Comparison of ENCODE assay signal across 8 mouse cellular contexts in the genomic region with DNA sequence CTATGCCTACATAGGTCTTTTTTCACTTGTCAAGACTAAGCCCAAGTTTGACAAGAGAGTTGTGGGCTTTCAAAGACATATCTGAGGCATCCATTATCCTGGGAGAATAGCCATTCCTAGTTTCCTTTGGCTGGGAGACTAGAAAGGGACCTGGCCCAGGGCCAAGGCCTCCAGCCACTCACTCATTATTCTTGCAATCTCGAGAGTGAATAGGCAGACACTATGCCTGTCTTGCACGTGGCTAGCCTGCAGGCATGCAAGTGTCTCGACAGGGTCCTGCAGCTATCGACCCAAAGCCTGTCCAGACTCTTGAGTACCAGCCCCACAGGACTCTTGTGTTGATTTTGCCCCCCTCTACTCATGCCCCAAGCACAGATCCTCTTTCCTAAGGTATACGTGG.
A peak's percentile ranks its signal among the peaks of the same experiment; 100 is the strongest.
DNase-seq lines count a peak whose midpoint lies in the region; ATAC-seq and TF ChIP-seq lines count a peak whose summit lies in the region.

No protein-coding gene starts in this region.

- no peaks in the 10 kb centered on the region for H3K9me3 ChIP-seq in midbrain, embryonic 10.5 days (replicated peaks)
- H3K9me3 ChIP-seq in midbrain, embryonic 16.5 days (replicated peaks; ENCODE audit: control insufficient read depth, low read length, poor library complexity, severe bottlenecking), result no peaks in the 10 kb centered on the region
- H3K9me3 ChIP-seq in intestine, embryonic 16.5 days (ENCODE audit: control insufficient read depth, low read length), result no peaks in the 10 kb centered on the region
- H3K9me3 ChIP-seq in stomach, embryonic 14.5 days (ENCODE audit: control insufficient read depth, low read depth, low read length), result no peaks in the 10 kb centered on the region

- H3K4me1 ChIP-seq in midbrain, embryonic 10.5 days, result peaks cover 19% of the 10 kb centered on the region
- H3K4me1 ChIP-seq in midbrain, embryonic 16.5 days (ENCODE audit: control insufficient read depth, insufficient read depth, low read length), result peaks cover 3% of the 10 kb centered on the region; the same call in 1 of the 2 replicates
- peaks cover 33% of the 10 kb centered on the region for H3K4me1 ChIP-seq in intestine, embryonic 16.5 days (ENCODE audit: control insufficient read depth, insufficient read depth, low read length)
- peaks cover 41% of the 10 kb centered on the region for H3K4me1 ChIP-seq in stomach, embryonic 14.5 days (ENCODE audit: control insufficient read depth, insufficient read depth, low read length)

- H3K36me3 ChIP-seq in midbrain, embryonic 10.5 days, result peaks cover 11% of the 10 kb centered on the region
- H3K36me3 ChIP-seq in midbrain, embryonic 16.5 days (ENCODE audit: control insufficient read depth, insufficient read depth, low read length), result no peaks in the 10 kb centered on the region
- H3K36me3 ChIP-seq in intestine, embryonic 16.5 days (ENCODE audit: control insufficient read depth, insufficient read depth, low read length), result no peaks in the 10 kb centered on the region
- H3K36me3 ChIP-seq in stomach, embryonic 14.5 days (ENCODE audit: control insufficient read depth, insufficient read depth, low read length), result peaks cover 36% of the 10 kb centered on the region

- no peak for ATAC-seq in midbrain, embryonic 16.5 days
- peak; percentile 27 for ATAC-seq in intestine, embryonic 16.5 days
- ATAC-seq in stomach, embryonic 14.5 days (ENCODE audit: insufficient number of reproducible peaks, insufficient read depth, low FRiP score, low read depth), result no peak

- DNase-seq in adrenal gland, adult 2 months, result peak; percentile 73
- DNase-seq in adrenal gland, postnatal 4 days (ENCODE audit: low spot score in 2 of 2), result no peak
- DNase-seq in midbrain, embryonic 10.5 days (ENCODE audit: low spot score), result no peak
- DNase-seq in left cerebral cortex, adult 2 months (ENCODE audit: extremely low spot score in 1 of 2, low spot score in 2 of 2), result no peak
- DNase-seq in thymus, postnatal 14 days, result no peak

- no peak overlapping the region for H3K4me2 ChIP-seq in midbrain, embryonic 16.5 days (ENCODE audit: low read length)
- no peak overlapping the region for H3K4me2 ChIP-seq in intestine, embryonic 16.5 days (ENCODE audit: low read depth, low read length)
- H3K4me2 ChIP-seq in stomach, embryonic 14.5 days (replicated peaks; ENCODE audit: low read depth, low read length), result no peak overlapping the region

- WGBS in midbrain, embryonic 10.5 days, result 67% methylated on average over 5 of the region's 5 CpGs
- WGBS in midbrain, embryonic 16.5 days, result 17% methylated on average over 5 of the region's 5 CpGs
- WGBS in intestine, embryonic 16.5 days, result 31% methylated on average over 5 of the region's 5 CpGs
- 26% methylated on average over 5 of the region's 5 CpGs for WGBS in stomach, embryonic 14.5 days

- intact Hi-C loops in left cerebral cortex, adult 2 months (cut with DNase I), result no loop called here

- no peak overlapping the region for H3K9ac ChIP-seq in midbrain, embryonic 16.5 days (ENCODE audit: low read depth, low read length)
- H3K9ac ChIP-seq in intestine, embryonic 16.5 days (ENCODE audit: low read depth, low read length), result no peak overlapping the region
- H3K9ac ChIP-seq in stomach, embryonic 14.5 days (replicated peaks; ENCODE audit: low read depth, low read length), result no peak overlapping the region

- no peaks in the 10 kb centered on the region for H3K27me3 ChIP-seq in midbrain, embryonic 10.5 days (ENCODE audit: low read depth, poor library complexity, severe bottlenecking)
- H3K27me3 ChIP-seq in midbrain, embryonic 16.5 days (ENCODE audit: control insufficient read depth, insufficient read depth, low read depth, low read length), result no peaks in the 10 kb centered on the region
- H3K27me3 ChIP-seq in intestine, embryonic 16.5 days (replicated peaks; ENCODE audit: control insufficient read depth, insufficient read depth, low read length), result no peaks in the 10 kb centered on the region
- no peaks in the 10 kb centered on the region for H3K27me3 ChIP-seq in stomach, embryonic 14.5 days (ENCODE audit: control insufficient read depth, insufficient read depth, low read length)

- H3K4me3 ChIP-seq in midbrain, embryonic 10.5 days, result no peak overlapping the region
- no peak overlapping the region for H3K4me3 ChIP-seq in midbrain, embryonic 16.5 days (ENCODE audit: low read depth, low read length)
- H3K4me3 ChIP-seq in intestine, embryonic 16.5 days (ENCODE audit: low read length), result no peak overlapping the region
- H3K4me3 ChIP-seq in stomach, embryonic 14.5 days (ENCODE audit: low read depth, low read length), result no peak overlapping the region
- no peak overlapping the region for H3K4me3 ChIP-seq in left cerebral cortex, adult 2 months

- 0 out of 2 replicates have a peak overlapping the region, but pooled peaks have one; percentile 0 for H3K27ac ChIP-seq in midbrain, embryonic 10.5 days (replicated peaks)
- H3K27ac ChIP-seq in midbrain, embryonic 16.5 days (ENCODE audit: low read length), result no peak overlapping the region
- peak overlapping the region; percentile 79 for H3K27ac ChIP-seq in intestine, embryonic 16.5 days (ENCODE audit: low read length)
- H3K27ac ChIP-seq in stomach, embryonic 14.5 days (ENCODE audit: low read length), result peak overlapping the region; percentile 85
- no peak overlapping the region for H3K27ac ChIP-seq in left cerebral cortex, adult 2 months

- no peak for TF ChIP-seq CTCF in left cerebral cortex, adult 2 months (IDR thresholded peaks at IDR 0.05)

Comparison
In these comparisons a context has a peak if more than half of its experiments do, and no peak if none do; other contexts are left out.
1. H3K27ac ChIP-seq: peak in midbrain, embryonic 10.5 days (single experiment), intestine, embryonic 16.5 days (single experiment) and stomach, embryonic 14.5 days (single experiment); none in midbrain, embryonic 16.5 days (single experiment) and left cerebral cortex, adult 2 months (single experiment).